Mouse (Mus musculus): ENCODE data around the gene Gldc.

Gene Gldc

DNA sequence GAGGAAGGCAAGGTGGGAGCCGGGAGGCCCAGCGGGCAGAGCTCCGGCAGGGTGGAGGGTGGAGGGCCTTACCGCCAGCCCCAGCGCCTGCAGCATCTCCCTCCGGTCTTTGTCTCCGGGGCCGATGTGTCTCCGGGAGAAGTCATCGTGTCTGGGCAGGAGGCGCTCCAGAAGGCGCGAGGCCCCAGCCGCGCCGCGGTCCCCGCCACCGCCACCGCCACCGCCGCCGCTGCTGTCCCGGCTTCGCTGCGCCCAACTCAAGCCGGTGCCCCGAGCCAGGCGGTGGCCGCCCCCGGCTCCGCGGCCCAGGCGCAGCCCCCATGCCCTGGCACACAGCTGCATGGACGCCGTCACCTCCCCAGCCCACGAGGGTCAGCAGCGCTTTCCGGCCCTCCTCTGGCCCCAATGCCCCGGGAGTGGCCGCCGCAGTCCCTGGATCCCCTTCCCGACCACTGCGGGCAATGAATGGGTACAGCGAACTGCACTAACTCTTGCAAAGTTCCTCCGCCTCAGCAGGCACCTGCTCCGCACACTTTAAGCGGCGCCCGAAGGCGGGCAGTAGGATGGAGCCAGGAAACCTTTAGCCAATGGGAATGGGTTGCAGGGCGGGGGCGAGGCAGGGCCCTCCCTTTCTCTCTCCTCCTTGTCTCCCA is at the start of gene Gldc:
Gldc (minus strand) TSS at position 511 of the 653 bp plus-strand sequence.
- 2% methylated on average over 51 of the region's 53 CpGs for WGBS

DNA sequence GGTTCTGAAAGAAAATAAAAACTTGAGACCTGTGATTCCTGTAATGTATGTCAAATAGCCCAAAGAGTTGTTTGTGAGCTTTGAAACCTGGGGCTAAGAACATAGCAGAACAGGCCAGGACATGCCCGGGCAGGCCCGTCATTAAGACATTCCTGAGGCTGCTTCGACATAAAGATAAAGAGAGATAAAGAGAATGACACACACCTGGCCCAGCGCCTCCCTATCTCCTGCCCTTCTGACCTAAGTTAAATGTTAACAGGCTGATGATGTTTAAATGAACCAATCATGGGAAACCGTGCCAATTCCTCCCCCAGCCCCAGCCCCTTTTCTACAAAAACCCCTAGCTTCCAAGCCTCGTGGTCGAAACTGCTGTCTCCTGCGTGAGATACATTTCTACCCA is 47.4 kb upstream of the Gldc start:
- 90% methylated on average over 8 of the region's 8 CpGs for WGBS

DNA sequence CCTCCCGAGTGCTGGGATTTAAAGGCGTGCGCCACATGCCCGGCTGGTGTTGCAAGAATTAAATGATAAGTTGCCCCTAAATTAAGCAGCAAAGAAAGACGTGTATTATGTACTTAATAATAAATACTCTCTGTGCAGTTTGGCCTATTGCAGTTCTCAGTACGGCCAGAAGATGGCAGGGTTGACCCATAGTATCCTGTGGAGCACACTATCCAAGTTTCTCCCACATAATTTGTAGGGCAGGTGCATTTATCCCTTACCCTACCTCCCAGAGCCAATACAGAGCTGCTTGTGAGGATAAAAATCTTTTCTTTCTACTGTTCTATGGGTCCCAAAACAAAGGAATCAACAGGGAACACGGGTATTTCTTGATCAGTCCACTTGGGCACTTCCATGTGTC is 42.1 kb upstream of the Gldc start:
- WGBS = 20% methylated on average over 7 of the region's 7 CpGs

DNA sequence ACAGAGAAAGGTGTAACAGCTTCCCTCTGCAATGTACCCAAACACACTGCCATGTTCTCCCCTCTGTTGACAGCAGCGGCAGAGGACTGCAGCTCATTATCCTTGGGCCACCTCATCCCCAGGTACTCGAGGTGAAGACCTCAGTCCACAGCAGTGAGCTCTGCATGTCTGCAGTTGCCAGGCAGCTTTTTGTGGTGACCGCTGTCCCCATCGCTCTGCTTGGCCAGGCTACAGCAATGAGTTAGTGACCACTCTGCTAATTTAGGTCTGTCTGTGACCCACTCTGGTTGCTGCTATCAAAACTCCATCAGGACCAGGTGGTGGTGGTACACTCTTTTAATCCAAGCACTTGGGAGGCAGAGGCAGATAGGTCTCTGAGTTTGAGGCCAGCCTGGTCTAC is 41.0 kb upstream of the Gldc start:
- WGBS = 87% methylated on average over 4 of the region's 4 CpGs

DNA sequence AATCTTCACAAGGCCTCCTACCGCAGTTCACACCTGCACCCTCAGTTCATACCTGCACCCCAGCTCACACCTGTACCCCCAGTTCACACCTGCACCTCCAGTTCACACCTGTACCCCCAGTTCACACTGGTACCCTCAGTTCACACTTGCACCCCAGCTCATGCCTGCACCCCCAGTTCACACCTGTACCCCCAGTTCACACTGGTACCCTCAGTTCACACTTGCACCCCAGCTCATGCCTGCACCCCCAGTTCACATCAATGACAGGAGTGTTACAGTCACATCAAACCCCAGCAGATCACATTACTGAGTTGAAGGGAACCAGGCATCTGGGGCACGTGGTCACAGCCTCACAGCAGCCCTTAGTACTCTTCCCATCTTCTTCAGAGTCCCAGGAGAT is 40.5 kb upstream of the Gldc start:
- WGBS = 77% methylated on average over 2 of the region's 2 CpGs

DNA sequence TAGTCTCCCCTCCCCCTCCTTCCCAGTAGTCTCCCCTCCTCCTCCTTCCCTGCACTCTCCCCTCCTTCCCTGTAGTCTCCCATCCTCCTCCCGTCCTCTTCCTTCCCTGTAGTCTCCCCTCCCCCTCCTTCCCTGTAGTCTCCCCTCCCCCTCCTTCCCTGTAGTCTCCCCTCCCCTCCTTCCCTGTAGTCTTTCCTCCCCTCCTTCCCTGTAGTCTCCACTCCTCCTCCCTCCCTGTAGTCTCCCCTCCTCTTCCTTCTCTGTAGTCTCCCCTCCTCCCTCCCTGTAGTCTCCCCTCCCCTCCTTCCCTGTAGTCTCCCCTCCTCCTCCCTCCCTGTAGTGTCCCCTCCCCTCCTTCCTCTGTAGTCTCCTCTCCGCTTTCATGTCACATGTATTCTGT is 38.8 kb upstream of the Gldc start:
- WGBS = 40% methylated on average over 2 of the region's 2 CpGs

DNA sequence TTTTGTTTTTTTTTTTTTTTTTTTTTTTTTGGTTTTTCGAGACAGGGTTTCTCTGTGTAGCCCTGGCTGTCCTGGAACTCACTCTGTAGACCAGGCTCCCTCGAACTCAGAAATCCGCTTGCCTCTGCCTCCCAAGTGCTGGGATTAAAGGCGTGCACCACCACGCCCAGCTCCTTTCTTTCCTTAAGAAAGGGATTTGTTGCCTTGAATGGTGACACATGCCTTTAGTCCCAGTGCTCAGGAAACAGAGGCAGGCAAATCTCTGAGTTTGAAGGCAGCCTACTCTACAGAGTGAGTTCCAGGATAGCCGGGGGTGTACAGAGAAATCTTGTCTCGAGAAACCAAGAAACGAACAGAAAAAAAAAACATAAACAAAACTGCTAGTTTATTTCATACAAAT is 33.8 kb upstream of the Gldc start:
- 79% methylated on average over 8 of the region's 8 CpGs for WGBS

DNA sequence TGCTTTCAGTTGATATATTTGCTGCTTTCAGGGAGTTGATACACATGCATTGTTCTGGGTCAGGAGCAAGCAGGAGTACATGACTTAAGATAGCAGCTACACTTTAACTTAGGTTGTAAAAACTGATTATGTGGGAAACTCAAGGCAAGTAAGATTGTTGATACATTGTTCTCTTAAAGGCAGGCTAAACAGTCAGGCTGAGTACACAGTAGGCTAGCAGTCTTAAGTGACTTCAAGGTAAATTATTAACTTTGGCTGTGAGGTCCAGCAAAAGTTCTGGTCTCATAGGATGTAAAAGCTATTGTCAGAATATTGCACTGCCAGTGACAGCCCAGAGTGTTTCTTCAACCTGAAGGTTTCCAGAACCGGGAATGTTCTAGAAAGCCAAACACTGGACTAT is 31.8 kb upstream of the Gldc start:
- WGBS = 87% methylated on average over 1 of the region's 1 CpGs

DNA sequence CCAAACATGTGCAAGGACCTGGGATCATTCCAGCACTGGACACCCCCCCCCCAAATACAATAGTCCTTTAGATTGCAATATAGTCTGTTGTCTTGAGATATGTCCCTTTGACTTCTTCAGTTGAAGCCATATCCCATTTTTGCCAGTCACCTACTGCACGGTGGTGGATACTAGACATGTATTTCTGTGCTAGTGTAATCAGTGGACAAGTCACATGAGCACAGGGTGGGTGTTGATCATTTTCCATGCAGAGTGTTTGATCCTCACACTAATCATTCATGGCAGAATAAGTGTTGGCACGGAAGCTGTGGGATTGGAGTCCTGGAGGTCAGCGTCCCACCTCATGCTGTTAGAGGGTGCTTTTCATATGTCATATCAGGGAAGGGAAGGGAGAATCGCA is 30.6 kb upstream of the Gldc start:
- WGBS = 87% methylated on average over 4 of the region's 4 CpGs

DNA sequence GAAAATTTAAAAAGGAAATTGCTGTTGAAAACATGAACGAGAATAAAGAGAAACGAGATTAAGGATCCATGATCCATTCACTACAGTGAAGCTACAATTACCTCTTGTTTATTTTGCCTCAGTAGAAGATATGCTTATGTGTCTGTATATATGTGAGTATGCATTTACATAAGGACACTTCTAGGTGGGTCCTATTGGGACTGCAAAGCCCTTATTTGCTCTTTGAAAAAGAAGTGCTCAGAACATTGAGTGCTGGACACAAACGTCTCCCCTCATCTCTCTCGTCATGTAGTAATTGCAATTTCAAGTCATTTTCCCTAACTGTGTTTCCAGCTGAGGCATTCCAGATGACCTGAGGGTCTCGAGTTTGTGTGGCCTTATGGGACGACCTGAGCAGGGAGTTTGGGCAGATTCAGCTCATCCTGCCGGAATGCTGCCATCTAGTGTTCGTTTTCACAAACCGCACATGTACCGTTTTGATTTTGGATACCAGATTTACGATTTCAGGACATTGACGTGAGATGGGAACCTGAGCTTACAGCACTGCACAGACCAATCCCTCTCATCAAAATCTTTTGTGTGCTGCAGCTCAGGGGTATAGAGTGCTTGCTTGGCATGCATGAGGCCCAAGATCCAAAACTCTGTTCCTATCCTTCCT is 30.1 kb upstream of the Gldc start:
- 18% methylated on average over 12 of the region's 12 CpGs for WGBS

DNA sequence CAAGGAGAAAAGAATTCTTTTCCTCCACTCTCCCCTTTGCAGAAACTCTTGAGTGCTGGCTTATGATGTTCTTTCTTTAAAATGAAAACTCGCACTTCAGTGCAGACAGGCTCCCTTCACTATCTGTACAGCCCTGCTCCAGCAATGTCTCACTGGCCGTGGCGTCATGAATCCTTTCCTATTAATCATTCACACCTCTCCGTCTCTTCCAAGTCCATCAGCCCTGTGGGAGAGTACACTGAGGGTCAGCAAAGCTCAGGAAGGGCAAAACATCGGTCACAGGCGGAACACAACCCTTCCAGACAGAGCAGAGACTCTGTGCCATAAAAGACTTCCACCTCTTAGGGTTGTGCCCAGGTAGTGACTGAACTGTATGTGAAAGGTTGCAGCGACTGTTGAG is 26.9 kb upstream of the Gldc start:
- WGBS = 91% methylated on average over 7 of the region's 7 CpGs

DNA sequence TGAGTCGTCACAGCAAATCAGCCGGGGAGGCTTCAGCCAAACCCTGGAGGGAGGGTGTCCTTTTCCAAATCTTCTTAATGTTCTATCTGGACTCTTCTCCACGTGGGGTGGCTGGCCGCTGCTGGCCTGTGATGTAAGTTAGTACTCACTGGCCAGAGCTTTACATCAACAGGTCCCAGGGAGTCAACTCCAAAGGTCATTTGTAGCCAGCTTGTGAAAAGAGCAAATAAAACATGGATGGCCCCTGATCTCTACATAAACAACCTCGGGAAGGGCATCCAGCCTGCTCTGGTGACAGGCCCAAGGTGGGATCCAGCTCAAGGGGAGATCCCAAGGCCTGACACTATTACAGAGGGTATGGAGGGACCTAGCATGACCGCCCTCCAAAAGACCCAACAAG is 19.8 kb upstream of the Gldc start:
- 86% methylated on average over 6 of the region's 6 CpGs for WGBS

DNA sequence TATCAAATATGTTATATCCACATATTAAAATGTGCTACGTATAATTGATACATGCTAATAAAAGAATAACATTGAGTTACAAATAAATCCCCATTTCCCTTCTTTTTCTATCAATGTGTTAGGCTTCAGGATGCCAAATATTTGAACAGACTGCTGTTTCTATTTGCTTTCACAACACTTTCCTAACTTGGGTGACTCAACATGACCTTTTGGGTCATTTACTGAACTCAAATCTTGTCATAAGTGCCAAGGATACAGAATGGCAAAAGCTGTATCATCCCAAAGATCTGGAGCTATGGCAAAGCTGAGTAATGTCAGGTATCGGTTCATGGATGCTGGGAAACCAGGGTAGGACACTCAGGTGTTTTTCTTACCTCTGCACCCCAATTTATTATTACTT is 12.0 kb upstream of the Gldc start:
- WGBS = 95% methylated on average over 2 of the region's 2 CpGs

DNA sequence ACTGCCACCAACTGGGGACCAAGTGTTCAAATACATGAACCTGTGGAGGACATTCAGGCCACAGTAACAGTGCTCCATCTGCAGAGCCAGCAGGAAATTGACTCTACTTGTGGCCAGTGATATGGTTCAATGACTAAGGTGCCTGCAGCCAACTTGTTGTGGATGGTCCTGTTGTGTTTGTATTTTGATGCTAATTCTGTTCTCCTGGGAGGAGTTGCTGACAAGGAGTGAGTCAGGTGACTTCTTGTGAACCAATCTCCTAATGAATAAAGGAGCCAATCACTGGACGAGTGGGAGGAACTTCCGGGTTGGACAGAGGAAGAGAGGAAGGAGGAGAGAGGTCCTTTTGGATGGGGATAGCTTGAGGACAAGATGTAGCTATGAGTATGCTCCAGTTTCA is 10.3 kb upstream of the Gldc start:
- WGBS = 84% methylated on average over 2 of the region's 2 CpGs

DNA sequence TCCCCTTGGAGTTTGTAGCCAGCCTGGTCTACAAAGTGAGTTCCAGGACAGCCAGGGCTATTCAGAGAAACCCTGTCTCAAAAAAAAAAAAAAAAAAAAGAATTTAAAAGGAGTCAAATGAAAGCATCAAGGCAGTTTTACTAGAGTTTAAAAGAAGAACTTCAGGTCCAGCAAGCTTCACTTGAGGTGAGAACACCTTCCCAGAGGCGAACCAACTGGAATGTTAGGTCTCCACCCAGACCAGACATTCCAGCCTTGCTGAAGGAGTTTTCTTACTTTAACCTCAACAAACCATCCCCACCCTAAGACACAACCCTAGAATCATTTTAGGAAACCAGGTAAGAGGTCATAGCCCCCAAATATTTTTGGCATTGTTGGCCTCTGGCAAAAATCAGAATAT is 4.8 kb upstream of the Gldc start:
- 93% methylated on average over 1 of the region's 1 CpGs for WGBS

DNA sequence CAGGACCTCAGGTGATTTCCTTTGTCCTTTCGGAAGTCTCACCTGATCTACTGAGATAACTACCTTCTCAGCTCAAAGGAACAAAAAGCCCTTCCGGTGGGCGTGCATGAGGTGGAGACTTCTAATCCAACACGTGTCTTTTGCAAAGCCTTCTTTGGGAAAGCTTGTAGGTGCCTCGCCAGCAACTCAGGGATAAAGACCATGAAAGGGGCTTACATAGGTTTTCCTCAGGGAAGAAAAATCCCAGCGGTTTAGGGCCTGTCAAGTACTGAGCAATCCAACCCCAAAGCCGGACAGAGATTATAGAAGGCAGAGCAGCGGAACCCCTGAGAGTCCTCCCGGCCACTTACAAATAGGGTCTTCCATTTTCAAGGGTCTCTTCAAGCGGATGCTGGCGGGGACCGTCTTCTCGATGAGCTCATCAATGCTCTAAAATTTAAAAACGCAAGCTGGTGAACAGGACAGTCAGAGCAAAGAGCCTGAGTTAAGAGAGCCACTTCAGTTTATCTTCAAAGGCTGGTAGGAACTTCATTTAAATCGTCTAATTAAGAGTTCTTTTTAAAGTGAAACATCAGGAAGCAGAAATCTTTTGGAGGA is 1.1 kb downstream of the Gldc start:
- WGBS = 29% methylated on average over 15 of the region's 15 CpGs

DNA sequence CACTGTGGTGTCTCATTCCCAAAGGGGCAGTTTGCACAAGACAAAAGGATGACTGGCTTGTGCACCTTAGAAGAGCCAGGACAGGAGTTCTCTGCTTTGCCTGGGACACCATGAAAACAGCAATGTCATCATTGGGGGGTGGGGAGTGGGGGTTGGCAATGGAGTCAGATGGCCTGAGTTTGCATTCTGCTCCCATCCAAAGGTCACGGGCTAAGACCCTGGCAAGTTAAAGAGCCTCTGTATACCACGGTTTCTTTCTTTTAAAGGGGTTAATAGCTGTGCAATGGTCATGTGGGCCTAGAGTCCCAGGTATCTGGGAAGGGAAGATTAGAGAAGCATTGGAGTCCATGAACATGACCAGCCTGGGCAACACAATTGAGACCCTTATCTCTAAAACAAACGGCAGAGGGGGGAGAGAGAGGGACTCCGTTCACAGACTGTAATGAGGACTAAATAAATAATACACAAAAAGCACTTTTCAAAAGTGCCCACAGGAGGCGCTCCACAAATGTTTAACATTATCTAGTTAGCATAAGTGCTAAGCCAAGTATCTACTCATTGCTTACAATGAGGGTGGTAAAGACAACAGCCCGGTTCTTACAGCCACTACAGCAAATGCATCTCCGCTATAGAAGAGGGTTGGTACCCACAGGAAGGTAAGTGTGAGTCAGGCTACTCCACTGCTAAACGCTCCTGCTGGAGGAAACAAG is 3.7 kb downstream of the Gldc start:
- 91% methylated on average over 8 of the region's 8 CpGs for WGBS

DNA sequence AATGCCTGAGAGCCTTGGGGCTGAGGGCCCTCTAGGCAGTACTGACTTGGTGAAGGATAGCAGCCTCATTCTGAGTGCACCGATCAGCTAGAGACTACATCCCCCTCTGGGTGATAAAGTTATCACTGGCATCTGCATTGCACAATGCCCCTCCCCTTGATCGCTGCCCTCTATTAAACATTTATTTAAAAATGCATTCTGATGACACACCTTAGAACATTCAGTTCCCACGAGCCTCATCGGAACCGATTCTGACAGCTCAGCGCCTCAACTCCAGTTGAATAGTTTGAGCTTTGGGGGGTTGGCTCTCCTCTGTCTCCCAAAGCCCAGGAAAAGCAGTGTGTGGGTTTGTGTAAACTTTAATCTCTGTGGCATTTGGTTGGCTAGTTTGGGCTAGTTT is 4.9 kb downstream of the Gldc start:
- WGBS = 90% methylated on average over 6 of the region's 6 CpGs

DNA sequence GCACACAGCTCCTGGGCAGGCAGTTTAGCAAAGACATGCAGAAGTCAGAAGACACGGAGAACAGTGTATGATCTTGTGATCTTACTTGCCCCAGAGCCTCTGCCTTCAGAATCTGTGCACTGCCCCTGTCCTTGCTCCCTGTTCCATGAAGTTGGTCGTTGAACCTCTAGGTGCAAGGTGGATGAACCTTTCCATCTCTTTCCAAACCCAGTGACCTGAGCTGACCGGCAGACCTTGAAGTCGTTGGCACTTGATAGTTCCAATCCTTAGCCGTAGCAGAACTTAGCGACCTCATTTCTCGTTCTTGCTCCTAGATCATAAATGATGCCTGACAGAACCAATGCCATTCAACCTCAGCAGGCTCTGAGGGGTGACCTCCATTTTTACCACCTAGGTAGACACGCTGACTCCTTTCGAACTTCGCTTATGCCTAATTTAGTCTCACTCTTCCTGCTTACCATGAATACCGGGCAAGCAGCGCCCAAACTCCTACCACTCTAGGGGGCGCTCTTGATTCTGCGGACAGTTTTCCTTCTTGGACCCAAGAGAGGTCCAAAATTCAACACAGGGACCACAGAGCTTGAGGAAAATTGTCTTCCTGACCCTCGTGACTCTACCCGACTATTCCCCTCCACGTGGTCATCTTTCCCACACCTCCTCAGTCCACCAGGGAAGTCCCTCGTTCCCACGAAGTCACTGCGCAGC is 8.3 kb downstream of the Gldc start:
- 91% methylated on average over 20 of the region's 20 CpGs for WGBS

DNA sequence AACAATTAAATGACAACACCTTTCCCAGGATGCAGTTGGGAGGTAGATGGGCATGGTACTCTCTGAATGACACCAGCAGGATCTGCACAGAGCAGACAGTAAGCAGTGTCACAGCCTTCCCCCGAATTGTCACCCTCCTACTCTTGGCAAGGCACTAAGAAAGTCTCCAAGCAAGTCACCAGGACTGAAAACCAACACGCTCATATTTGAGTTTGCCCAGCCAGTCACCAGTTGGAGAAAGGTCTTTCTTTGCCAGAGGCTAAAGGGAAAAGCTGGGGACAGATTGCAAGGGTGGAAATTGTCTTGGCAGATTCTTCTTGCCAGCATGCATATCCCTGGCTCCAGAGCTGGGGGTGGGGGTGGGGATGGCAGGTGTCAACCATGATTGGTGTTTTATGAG is 11.0 kb downstream of the Gldc start:
- WGBS = 45% methylated on average over 2 of the region's 2 CpGs

DNA sequence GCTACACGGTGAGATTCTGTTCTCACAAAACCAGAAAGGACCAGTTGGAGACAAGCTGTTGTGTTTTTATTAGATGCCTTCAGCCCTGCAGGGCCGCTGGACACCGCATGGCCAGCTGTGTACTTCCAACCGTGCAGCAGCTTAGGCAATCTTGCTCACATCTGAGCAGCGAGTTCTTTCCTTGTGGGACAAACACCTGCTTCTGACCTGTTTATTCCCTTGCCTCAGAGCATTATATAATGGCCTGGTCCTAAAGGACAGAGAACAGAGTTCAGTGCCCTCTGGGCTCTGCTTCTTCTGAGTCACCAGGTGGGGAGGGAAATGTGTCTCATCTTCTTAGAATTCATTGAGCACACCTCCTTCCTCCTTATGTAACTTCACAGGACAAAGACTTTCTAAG is 12.4 kb downstream of the Gldc start:
- WGBS = 79% methylated on average over 5 of the region's 5 CpGs

DNA sequence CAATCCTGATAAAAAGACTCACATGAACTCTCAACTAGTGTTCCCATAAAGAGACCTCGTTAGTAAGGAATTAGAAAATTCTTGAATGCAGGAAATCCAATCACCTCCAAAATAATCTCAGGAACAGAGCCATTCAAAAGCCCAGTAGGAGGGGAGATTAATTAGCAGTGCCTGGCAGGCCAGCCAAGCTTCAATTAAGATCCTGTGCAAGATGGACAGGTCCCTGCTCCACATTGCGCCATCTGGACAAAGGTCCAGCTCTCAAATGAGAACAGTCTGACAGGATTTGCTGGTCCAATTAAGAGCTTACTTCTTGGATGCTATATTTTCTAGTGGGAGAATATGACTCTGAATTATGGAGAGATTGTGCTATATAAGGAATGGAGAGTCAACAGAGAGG is 15.2 kb downstream of the Gldc start:
- 73% methylated on average over 2 of the region's 2 CpGs for WGBS
